Mouse (Mus musculus): ENCODE measurements around the gene Rgs14.

GRCm38 (mm10) chr13:55342469-55342868 is 27.1 kb upstream of the Rgs14 start:
- TF ChIP-seq CTCF (conservative IDR thresholded peaks at IDR 0.05; ENCODE audit: low read length) = no peak
- no peak for TF ChIP-seq POU5F1 (IDR thresholded peaks at IDR 0.05; ENCODE audit: borderline replicate concordance, low read length)
- TF ChIP-seq NANOG (IDR thresholded peaks at IDR 0.05; ENCODE audit: borderline replicate concordance, low read length) = no peak
